Mouse (Mus musculus) midbrain, embryonic 15.5 days (tissue): ENCODE results near the gene Abl1. TPM values are rescaled to one million over a fixed set of nuclear protein-coding genes. Genes with fewer than 3 reads are reported as not detected.
A peak's percentile ranks its signal among the peaks of the same experiment; 100 is the strongest.

Experiments
- ATAC-seq: fragments of 200-750 bp; cut with Nextera tagmentation; replicated peaks from 2 replicates; pipeline ENCODE4 v1.8.0; 2017; ENCODE audit warnings: moderate TSS enrichment
- H3K27ac ChIP-seq: fragments of 300-500 bp; sonication (generic); 2 replicates; pipeline ENCODE4 v1.5.1; 2015; ENCODE audit warnings: mild to moderate bottlenecking, inconsistent platforms
- H3K27me3 ChIP-seq: fragments of 300-500 bp; sonication (generic); replicated peaks from 2 replicates; pipeline ENCODE4 v1.6.1; 2015; ENCODE audit warnings: inconsistent platforms
- H3K36me3 ChIP-seq: fragments of 300-500 bp; sonication (generic); replicated peaks from 2 replicates; pipeline ENCODE4 v1.6.1; 2015; ENCODE audit warnings: inconsistent platforms
- H3K4me1 ChIP-seq: fragments of 300-500 bp; sonication (generic); 2 replicates; pipeline ENCODE4 v1.6.1; 2015; ENCODE audit warnings: inconsistent platforms
- H3K4me2 ChIP-seq: fragments of 300-500 bp; sonication (generic); 2 replicates; pipeline ENCODE4 v1.6.1; 2015; ENCODE audit warnings: inconsistent platforms, mild to moderate bottlenecking, moderate library complexity
- H3K4me3 ChIP-seq: fragments of 300-500 bp; sonication (generic); 2 replicates; pipeline ENCODE4 v1.5.1; 2015; ENCODE audit warnings: mild to moderate bottlenecking, inconsistent platforms
- H3K9ac ChIP-seq: fragments of 300-500 bp; sonication (generic); 2 replicates; pipeline ENCODE4 v1.6.1; 2015; ENCODE audit warnings: mild to moderate bottlenecking, inconsistent platforms
- H3K9me3 ChIP-seq: fragments of 300-500 bp; sonication (generic); 2 replicates; pipeline ENCODE4 v1.6.1; 2016; ENCODE audit warnings: inconsistent platforms
- WGBS: fragments of 180-500 bp; shearing (Covaris S2); methylation state at CpG from one replicate; pipeline ENCODE4 v1.1.7; 2015; ENCODE audit warnings: mixed read lengths; 5-methylcytosine and 5-hydroxymethylcytosine counted together
- polyA plus RNA-seq: library from polyadenylated mRNA; unstranded; fragments of >200 nt; fragmentation: Nextera tagmentation; extraction: Ambion mirVana; gene quantifications from 2 replicates; pipeline ENCODE4 v1.2.1, GENCODE M21; 2015

The Abl1 gene
- 21.7 and 22.0 TPM in 2 replicates for polyA plus RNA-seq

DNA sequence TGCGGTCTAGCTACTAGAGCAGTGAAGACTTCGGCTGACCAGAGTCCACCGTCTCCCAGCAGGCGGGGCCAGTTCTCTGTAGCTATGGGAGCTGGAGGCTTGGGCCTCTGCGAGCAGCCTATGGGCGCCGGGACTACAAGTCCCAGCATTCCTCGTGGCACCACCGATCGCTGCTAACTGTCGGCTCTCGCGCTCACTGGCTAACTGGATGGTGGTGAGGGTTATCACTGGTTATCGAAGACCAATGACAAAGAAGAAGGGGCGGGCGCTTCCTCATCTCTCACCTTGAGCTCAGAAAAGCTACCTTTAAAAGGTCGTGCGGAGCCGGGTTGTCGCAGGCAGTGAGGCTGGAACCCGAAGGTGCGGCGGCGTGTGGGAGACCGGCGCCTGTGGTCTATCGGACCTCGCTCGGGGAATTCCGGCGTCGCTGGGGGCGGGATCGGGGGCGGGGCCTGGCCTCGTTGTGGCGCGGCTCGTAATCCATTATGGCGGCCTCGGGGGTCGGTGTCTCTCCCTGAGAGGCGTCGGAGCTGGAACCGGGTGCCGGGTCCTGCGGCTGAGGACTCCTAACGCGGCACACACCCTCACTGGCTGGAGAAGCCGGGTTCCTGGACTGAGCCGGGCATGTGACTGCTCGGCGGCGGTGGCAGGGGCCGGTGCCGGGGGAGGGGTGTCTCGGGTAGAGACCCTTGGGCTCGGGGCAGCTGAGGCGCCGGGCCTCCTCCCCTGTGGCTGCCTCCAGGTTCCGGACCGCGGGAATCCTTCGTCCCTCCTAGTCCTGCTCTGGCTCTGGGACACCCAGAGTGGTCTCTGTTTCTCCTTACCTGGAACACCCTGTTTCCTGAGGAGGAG, at the start of gene Abl1:
TSS of gene Abl1 (plus strand) at position 303 of the 852 bp plus-strand sequence.
- Histone ChIP-seq H3K9me3 (no peaks in the 10 kb centered on the region), H3K27me3 (no peaks in the 10 kb centered on the region), H3K9ac (peak within 1 kb of the TSS; percentile 93), H3K36me3 (no peaks in the 10 kb centered on the region), H3K4me1 (peaks cover 45% of the 10 kb centered on the region), H3K4me2 (peak within 1 kb of the TSS; percentile 89), H3K27ac (peak within 1 kb of the TSS; percentile 96), H3K4me3 (peak within 1 kb of the TSS; percentile 89)
- WGBS: under 1% methylated on average over 63 of the region's 64 CpGs
- ATAC-seq: peak; percentile 99

DNA sequence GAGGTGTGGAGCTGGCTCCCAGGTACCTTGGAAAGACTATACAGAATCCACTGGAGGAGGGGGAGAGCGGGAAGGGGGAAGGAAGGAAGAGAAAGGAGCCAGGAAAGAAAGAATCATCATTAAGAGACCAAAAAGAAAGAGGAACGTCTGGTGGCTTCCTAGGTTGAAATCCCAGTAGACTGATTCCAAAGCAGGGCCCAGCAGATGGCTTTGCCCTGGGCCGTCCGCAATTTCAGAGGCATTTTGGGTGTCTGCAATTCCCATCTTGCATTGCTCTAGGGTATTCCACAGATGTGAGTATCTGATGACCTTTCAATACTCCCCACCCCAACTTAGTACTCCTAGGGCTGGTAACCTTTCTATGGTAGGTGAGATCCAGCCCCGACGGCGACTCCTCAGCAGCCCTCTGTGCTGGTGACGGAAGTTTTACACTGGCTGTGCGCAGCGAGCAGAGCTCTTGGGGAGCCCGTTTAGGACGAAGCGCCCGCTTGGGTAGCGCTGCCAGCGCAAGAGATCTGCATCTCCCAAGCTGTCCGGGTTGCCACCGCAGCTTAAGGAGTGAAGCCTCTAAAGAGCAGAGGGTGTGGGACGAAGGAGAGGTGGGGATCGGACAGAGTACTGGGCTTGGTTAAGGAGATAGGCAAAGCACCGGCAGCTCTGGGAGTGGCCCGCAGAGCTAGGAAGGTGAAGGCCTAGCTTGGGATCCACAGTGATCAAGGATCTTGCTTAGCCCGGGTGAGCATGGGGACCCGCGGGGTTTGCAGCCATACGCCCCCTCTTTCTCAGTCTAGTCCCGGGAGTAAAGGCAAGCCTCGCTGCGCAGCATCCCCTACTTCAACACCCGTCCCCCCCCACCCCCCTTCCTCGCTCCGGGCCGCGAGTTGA, 49.4 kb upstream of the Abl1 start:
- no peak for ATAC-seq
- Histone ChIP-seq H3K36me3 (no peaks in the 10 kb centered on the region), H3K27me3 (peaks cover 96% of the 10 kb centered on the region), H3K9ac (no peak overlapping the region), H3K4me1 (peaks cover 56% of the 10 kb centered on the region), H3K9me3 (no peaks in the 10 kb centered on the region), H3K27ac (no peak overlapping the region), H3K4me3 (peak overlapping the region; percentile 25), H3K4me2 (peak overlapping the region; percentile 45)
- WGBS: 2% methylated on average over 26 of the region's 34 CpGs

DNA sequence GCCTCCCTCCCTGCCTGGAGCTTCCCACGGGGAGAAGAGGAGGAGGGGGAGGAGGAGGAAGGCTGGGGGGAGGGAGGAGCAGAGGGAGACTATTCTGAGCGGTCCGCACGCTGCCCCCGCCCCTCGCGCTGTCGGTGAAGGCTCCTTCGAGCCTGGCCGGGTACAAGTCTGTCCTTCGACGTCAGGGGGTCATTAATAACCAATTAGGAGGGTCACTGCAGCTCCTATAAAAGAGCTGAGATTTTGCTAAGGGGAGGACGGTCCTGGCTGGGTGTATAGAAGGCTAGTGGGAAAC, 48.8 kb upstream of the Abl1 start:
- H3K27ac ChIP-seq: no peak overlapping the region
- 0% methylated on average over 12 of the region's 13 CpGs for WGBS
- ATAC-seq: no peak
- H3K4me2 ChIP-seq: peak overlapping the region; percentile 21
- H3K9ac ChIP-seq: no peak overlapping the region
- H3K9me3 ChIP-seq: no peaks in the 10 kb centered on the region
- H3K27me3 ChIP-seq: peaks cover 96% of the 10 kb centered on the region
- H3K36me3 ChIP-seq: no peaks in the 10 kb centered on the region
- H3K4me3 ChIP-seq: peak overlapping the region; percentile 25
- H3K4me1 ChIP-seq: peaks cover 56% of the 10 kb centered on the region

GRCm38 (mm10) chr2:31639901-31640608, 48.1 kb upstream of the Abl1 start, which contains the start of gene Prdm12:
Prdm12 (plus strand) TSS chr2:31640037.
- H3K36me3 ChIP-seq: no peaks in the 10 kb centered on the region
- peak within 1 kb of the TSS; percentile 25 for H3K4me3 ChIP-seq
- ATAC-seq: no peak
- no peaks in the 10 kb centered on the region for H3K9me3 ChIP-seq
- peak within 1 kb of the TSS; percentile 31 for H3K4me2 ChIP-seq
- 0 out of 2 replicates have a peak within 1 kb of the TSS, but pooled peaks have one; percentile 9 for H3K27ac ChIP-seq
- no peak within 1 kb of the TSS for H3K9ac ChIP-seq
- peaks cover 56% of the 10 kb centered on the region for H3K4me1 ChIP-seq
- H3K27me3 ChIP-seq: peaks cover 96% of the 10 kb centered on the region
- WGBS: under 1% methylated on average over 41 of the region's 41 CpGs

DNA sequence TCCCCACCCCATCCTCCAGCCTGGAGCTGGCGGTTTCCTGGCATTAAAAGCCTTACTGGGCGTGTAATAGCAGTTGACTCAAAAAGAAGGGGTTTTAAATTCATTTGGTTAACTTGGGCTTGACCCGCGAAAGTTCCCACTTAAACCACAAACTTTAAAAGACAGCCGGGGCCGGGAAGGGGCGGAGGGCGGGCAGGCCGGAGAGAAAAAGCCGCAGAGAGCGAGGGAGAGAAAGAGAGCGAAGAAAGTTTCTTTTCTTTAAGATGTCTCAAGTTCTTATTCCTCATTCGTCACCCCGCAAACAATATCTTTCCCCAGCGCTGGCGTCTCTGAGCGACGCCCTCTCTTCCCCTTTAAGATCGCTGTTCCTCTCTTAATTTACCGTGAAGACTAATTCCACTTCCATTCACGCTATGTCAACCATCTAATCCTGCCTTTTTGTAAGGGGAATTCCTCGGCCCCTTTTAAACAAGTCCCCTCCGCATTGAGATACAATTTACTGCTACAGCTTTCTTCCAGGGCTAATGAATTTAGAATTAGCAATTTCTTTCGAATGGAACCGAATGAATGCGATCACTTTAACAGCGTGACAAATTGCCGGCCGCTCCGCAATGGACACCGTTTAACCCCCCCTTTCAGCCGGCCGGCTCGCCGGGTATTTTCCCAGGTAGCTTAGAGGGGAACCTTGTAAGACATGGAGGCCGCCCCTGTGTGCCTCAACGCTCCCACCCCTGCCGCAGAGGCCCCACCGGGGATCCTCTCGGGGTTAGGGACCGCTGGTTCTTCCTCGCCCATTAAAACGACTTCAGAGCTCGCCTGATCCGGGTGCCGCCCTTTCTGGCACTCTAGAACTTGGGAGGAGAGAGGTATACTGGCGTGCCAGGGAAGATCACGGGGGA, 47.3 kb upstream of the Abl1 start:
- Histone ChIP-seq H3K27me3 (peaks cover 96% of the 10 kb centered on the region), H3K9ac (0 out of 2 replicates have a peak overlapping the region, but pooled peaks have one; percentile 19), H3K4me2 (peak overlapping the region; percentile 31; the same call in 1 of the 2 replicates), H3K9me3 (no peaks in the 10 kb centered on the region), H3K27ac (no peak overlapping the region), H3K36me3 (no peaks in the 10 kb centered on the region), H3K4me1 (peaks cover 48% of the 10 kb centered on the region), H3K4me3 (peak overlapping the region; percentile 25)
- peak; percentile 38; the same call in 1 of the 2 replicates for ATAC-seq
- WGBS: under 1% methylated on average over 48 of the region's 48 CpGs

DNA sequence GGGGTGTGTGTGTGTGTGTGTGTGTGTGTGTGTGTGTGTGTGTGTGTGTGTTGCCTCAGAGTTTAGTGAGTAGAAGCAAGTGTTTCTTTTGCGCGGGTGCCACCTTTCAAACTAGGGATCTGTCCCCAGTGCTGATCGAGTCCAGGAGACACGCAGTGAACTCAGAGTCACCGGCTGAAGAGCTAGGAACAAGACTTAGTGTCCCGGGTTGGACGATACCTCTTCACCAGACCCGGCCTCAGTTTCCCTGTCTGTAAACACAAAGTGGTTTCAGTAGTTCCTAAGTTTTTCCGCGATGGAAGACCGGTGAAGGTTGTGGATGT, 46.7 kb upstream of the Abl1 start:
- WGBS: 0% methylated on average over 11 of the region's 11 CpGs
- peak overlapping the region; percentile 25 for H3K4me3 ChIP-seq
- H3K9ac ChIP-seq: no peak overlapping the region
- no peak for ATAC-seq
- peaks cover 97% of the 10 kb centered on the region for H3K27me3 ChIP-seq
- H3K4me1 ChIP-seq: peaks cover 42% of the 10 kb centered on the region
- no peaks in the 10 kb centered on the region for H3K36me3 ChIP-seq
- no peaks in the 10 kb centered on the region for H3K9me3 ChIP-seq
- H3K4me2 ChIP-seq: peak overlapping the region; percentile 31; the same call in 1 of the 2 replicates
- no peak overlapping the region for H3K27ac ChIP-seq

- WGBS: 1% methylated on average over 18 of the region's 18 CpGs
- peaks cover 97% of the 10 kb centered on the region for H3K27me3 ChIP-seq
- no peak overlapping the region for H3K9ac ChIP-seq
- H3K27ac ChIP-seq: no peak overlapping the region
- H3K36me3 ChIP-seq: no peaks in the 10 kb centered on the region
- H3K9me3 ChIP-seq: no peaks in the 10 kb centered on the region
- ATAC-seq: no peak
- 0 out of 2 replicates have a peak overlapping the region, but pooled peaks have one; percentile 4 for H3K4me2 ChIP-seq
- H3K4me3 ChIP-seq: peak overlapping the region; percentile 25; the same call in 1 of the 2 replicates
- H3K4me1 ChIP-seq: peaks cover 37% of the 10 kb centered on the region
These were observed 46.2 kb upstream of the Abl1 start for GRCm38 (mm10) chr2:31641929-31642328.

GRCm38 (mm10) chr2:31653971-31654853, 34.0 kb upstream of the Abl1 start:
- peak; percentile 90 for ATAC-seq
- no peaks in the 10 kb centered on the region for H3K36me3 ChIP-seq
- peak overlapping the region; percentile 29 for H3K9ac ChIP-seq
- no peaks in the 10 kb centered on the region for H3K9me3 ChIP-seq
- under 1% methylated on average over 93 of the region's 109 CpGs for WGBS
- H3K4me3 ChIP-seq: peak overlapping the region; percentile 58
- peak overlapping the region; percentile 94 for H3K4me2 ChIP-seq
- peaks cover 84% of the 10 kb centered on the region for H3K27me3 ChIP-seq
- peaks cover 13% of the 10 kb centered on the region for H3K4me1 ChIP-seq
- H3K27ac ChIP-seq: peak overlapping the region; percentile 58

GRCm38 (mm10) chr2:31654854-31655559, 33.2 kb upstream of the Abl1 start:
- Histone ChIP-seq H3K9ac (peak overlapping the region; percentile 29; the same call in 1 of the 2 replicates), H3K36me3 (no peaks in the 10 kb centered on the region), H3K9me3 (no peaks in the 10 kb centered on the region), H3K27me3 (peaks cover 77% of the 10 kb centered on the region), H3K4me3 (peak overlapping the region; percentile 58), H3K27ac (peak overlapping the region; percentile 58; the same call in 1 of the 2 replicates), H3K4me1 (peaks cover 13% of the 10 kb centered on the region), H3K4me2 (peak overlapping the region; percentile 94)
- 6% methylated on average over 22 of the region's 22 CpGs for WGBS
- ATAC-seq: no peak

- WGBS: 84% methylated on average over 7 of the region's 7 CpGs
- Histone ChIP-seq H3K27me3 (peaks cover 69% of the 10 kb centered on the region), H3K9ac (no peak overlapping the region), H3K4me1 (peaks cover 13% of the 10 kb centered on the region), H3K4me2 (no peak overlapping the region), H3K9me3 (no peaks in the 10 kb centered on the region), H3K4me3 (no peak overlapping the region), H3K27ac (no peak overlapping the region), H3K36me3 (no peaks in the 10 kb centered on the region)
- no peak for ATAC-seq
These were observed 31.8 kb upstream of the Abl1 start for GRCm38 (mm10) chr2:31656374-31656773.
